Mouse (Mus musculus) kidney, postnatal 0 days (tissue): ENCODE results near the gene Med29. TPM values are rescaled to one million over a fixed set of nuclear protein-coding genes. Genes with fewer than 3 reads are reported as not detected.
A peak's percentile ranks its signal among the peaks of the same experiment; 100 is the strongest.

Source experiments
- ATAC-seq: fragments of 200-750 bp; cut with Nextera tagmentation; replicated peaks from 2 replicates; pipeline ENCODE4 v1.8.0; 2017; ENCODE audit warnings: low read depth, moderate number of reproducible peaks, moderate TSS enrichment, moderate library complexity; ENCODE audit not compliant: low FRiP score
- DNase-seq: peaks from one replicate; pipeline ENCODE4 v3.0.0-alpha.2; 2016; ENCODE audit warnings: low spot score
- H3K27ac ChIP-seq: fragments of 300-500 bp; sonication (generic); 2 replicates; pipeline ENCODE4 v1.5.1; 2014; ENCODE audit warnings: mild to moderate bottlenecking
- H3K27me3 ChIP-seq: fragments of 300-500 bp; sonication (generic); 2 replicates; pipeline ENCODE4 v1.6.1; 2014; ENCODE audit warnings: low read length, mixed read lengths; ENCODE audit not compliant: insufficient read depth
- H3K36me3 ChIP-seq: fragments of 300-500 bp; sonication (generic); 2 replicates; pipeline ENCODE4 v1.6.1; 2014; ENCODE audit warnings: low read length, mixed read lengths; ENCODE audit not compliant: insufficient read depth
- H3K4me1 ChIP-seq: fragments of 300-500 bp; sonication (generic); replicated peaks from 2 replicates; pipeline ENCODE4 v1.6.1; 2014; ENCODE audit warnings: antibody characterized with exemption, low read length, mixed read lengths; ENCODE audit not compliant: insufficient read depth
- H3K4me2 ChIP-seq: fragments of 300-500 bp; sonication (generic); 2 replicates; pipeline ENCODE4 v1.6.1; 2014; ENCODE audit warnings: mild to moderate bottlenecking, low read length, moderate library complexity, mixed read lengths
- H3K4me3 ChIP-seq: fragments of 300-500 bp; sonication (generic); replicated peaks from 2 replicates; pipeline ENCODE4 v1.5.1; 2014; ENCODE audit warnings: low read depth, low read length
- H3K9ac ChIP-seq: fragments of 300-500 bp; sonication (generic); 2 replicates; pipeline ENCODE4 v1.6.1; 2014; ENCODE audit warnings: low read depth, low read length
- H3K9me3 ChIP-seq: fragments of 300-500 bp; sonication (generic); replicated peaks from 2 replicates; pipeline ENCODE4 v1.6.1; 2016; ENCODE audit warnings: low read length, inconsistent platforms, mixed read lengths
- CTCF ChIP-seq: IDR thresholded peaks from 2 replicates; pipeline ENCODE4 v1.5.1; 2016; ENCODE audit warnings: antibody characterized with exemption, low read depth, mild to moderate bottlenecking, moderate library complexity
- WGBS: fragments of 180-500 bp; shearing (Covaris S2); extraction: QIAGEN DNeasy Blood & Tissue Kit; methylation state at CpG from one replicate; pipeline ENCODE4 v1.1.7; 2014; 5-methylcytosine and 5-hydroxymethylcytosine counted together
- polyA plus RNA-seq: library from polyadenylated mRNA; unstranded; fragments of >200 nt; fragmentation: Nextera tagmentation; extraction: Ambion mirVana; gene quantifications from 2 replicates; pipeline ENCODE4 v1.2.1, GENCODE M21; 2015

Gene Med29
- polyA plus RNA-seq, 1 experiment from 2014 or later = 47.8 TPM

- Histone ChIP-seq H3K4me3 (no peak overlapping the region), H3K36me3 (peaks cover 41% of the 10 kb centered on the region), H3K9me3 (no peaks in the 10 kb centered on the region), H3K4me2 (no peak overlapping the region), H3K27ac (no peak overlapping the region), H3K27me3 (no peaks in the 10 kb centered on the region), H3K4me1 (no peaks in the 10 kb centered on the region), H3K9ac (no peak overlapping the region)
- no peak for DNase-seq
- 86% methylated on average over 2 of the region's 2 CpGs for WGBS
- no peak for TF ChIP-seq CTCF
- no peak for ATAC-seq
These were observed 26.9 kb upstream of the Med29 start for GRCm38 (mm10) chr7:28419416-28419815.

GRCm38 (mm10) chr7:28418096-28418670 lies 25.7 kb upstream of the Med29 start:
- H3K27me3 ChIP-seq = no peaks in the 10 kb centered on the region
- DNase-seq (peak; percentile 62), ATAC-seq (no peak)
- no peak overlapping the region for H3K4me2 ChIP-seq
- no peak overlapping the region for H3K4me3 ChIP-seq
- H3K4me1 ChIP-seq = no peaks in the 10 kb centered on the region
- H3K27ac ChIP-seq = no peak overlapping the region
- WGBS = 65% methylated on average over 8 of the region's 8 CpGs
- no peaks in the 10 kb centered on the region for H3K9me3 ChIP-seq
- H3K36me3 ChIP-seq = peaks cover 45% of the 10 kb centered on the region
- no peak for TF ChIP-seq CTCF
- no peak overlapping the region for H3K9ac ChIP-seq

GRCm38 (mm10) chr7:28417368-28417767 lies 24.9 kb upstream of the Med29 start:
- ATAC-seq (no peak), DNase-seq (no peak)
- no peak overlapping the region for H3K4me2 ChIP-seq
- no peak overlapping the region for H3K27ac ChIP-seq
- peaks cover 38% of the 10 kb centered on the region for H3K36me3 ChIP-seq
- no peak overlapping the region for H3K9ac ChIP-seq
- H3K27me3 ChIP-seq = no peaks in the 10 kb centered on the region
- H3K4me3 ChIP-seq = no peak overlapping the region
- no peaks in the 10 kb centered on the region for H3K4me1 ChIP-seq
- no peaks in the 10 kb centered on the region for H3K9me3 ChIP-seq
- peak; percentile 34 for TF ChIP-seq CTCF

GRCm38 (mm10) chr7:28412826-28413225 lies 20.3 kb upstream of the Med29 start:
- Histone ChIP-seq H3K4me2 (no peak overlapping the region), H3K36me3 (peaks cover 44% of the 10 kb centered on the region)
- 88% methylated on average over 4 of the region's 4 CpGs for WGBS

GRCm38 (mm10) chr7:28410841-28411475 lies 18.4 kb upstream of the Med29 start:
- no peak overlapping the region for H3K9ac ChIP-seq
- H3K36me3 ChIP-seq = peaks cover 50% of the 10 kb centered on the region
- no peak overlapping the region for H3K4me3 ChIP-seq
- TF ChIP-seq CTCF = no peak
- no peaks in the 10 kb centered on the region for H3K9me3 ChIP-seq
- no peaks in the 10 kb centered on the region for H3K27me3 ChIP-seq
- ATAC-seq = peak; percentile 40; the same call in 1 of the 2 replicates
- peak; percentile 58 for DNase-seq
- 73% methylated on average over 3 of the region's 3 CpGs for WGBS
- no peak overlapping the region for H3K4me2 ChIP-seq
- H3K4me1 ChIP-seq = no peaks in the 10 kb centered on the region
- H3K27ac ChIP-seq = peak overlapping the region; percentile 8; the same call in 1 of the 2 replicates

More at GRCm38 (mm10) chr7:28412826-28413225, 20.3 kb upstream of the Med29 start:
- H3K9ac ChIP-seq = no peak overlapping the region
- ATAC-seq (no peak), DNase-seq (no peak)
- no peak overlapping the region for H3K27ac ChIP-seq
- no peaks in the 10 kb centered on the region for H3K9me3 ChIP-seq
- H3K4me1 ChIP-seq = no peaks in the 10 kb centered on the region
- H3K4me3 ChIP-seq = no peak overlapping the region
- 0 out of 2 replicates have a peak, but pooled peaks have one; percentile 4 for TF ChIP-seq CTCF
- H3K27me3 ChIP-seq = no peaks in the 10 kb centered on the region

- Histone ChIP-seq H3K9me3 (no peaks in the 10 kb centered on the region), H3K4me3 (no peak overlapping the region), H3K4me1 (no peaks in the 10 kb centered on the region), H3K4me2 (no peak overlapping the region), H3K36me3 (peaks cover 75% of the 10 kb centered on the region), H3K27me3 (no peaks in the 10 kb centered on the region), H3K9ac (no peak overlapping the region), H3K27ac (no peak overlapping the region)
- DNase-seq (no peak), ATAC-seq (no peak)
- WGBS = 83% methylated on average over 3 of the region's 3 CpGs
- TF ChIP-seq CTCF = no peak
These were observed 9.4 kb upstream of the Med29 start for GRCm38 (mm10) chr7:28401942-28402341.
